Mouse (Mus musculus): ENCODE results near the gene Stn1. TPM values are rescaled to one million over a fixed set of nuclear protein-coding genes. Genes with fewer than 3 reads are reported as not detected.

The Stn1 gene
- total RNA-seq, 4 experiments from 2014 or later: 19.3 to 22.2 (median 20.0) TPM

DNA sequence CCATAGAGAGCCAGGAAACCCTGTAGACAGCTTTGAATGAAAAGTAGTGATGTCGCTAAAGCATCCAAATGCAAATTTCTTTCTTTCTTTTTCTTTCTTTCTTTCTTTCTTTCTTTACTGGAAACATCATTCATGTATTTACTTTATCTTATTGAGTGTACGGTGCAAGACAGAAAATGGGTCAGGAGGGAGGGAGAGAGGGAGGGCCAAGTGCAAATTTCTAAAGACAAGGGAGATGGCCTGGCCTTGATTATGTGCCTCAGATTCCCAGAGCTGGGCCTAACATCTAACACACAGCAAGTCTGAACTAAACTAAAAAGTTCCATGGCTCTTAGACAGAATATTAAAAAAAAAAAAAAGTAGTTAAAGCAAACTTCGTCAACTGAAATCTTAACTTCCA, 63.9 kb downstream of the Stn1 start:
- DNase-seq (ENCODE audit: low spot score): no peak

DNA sequence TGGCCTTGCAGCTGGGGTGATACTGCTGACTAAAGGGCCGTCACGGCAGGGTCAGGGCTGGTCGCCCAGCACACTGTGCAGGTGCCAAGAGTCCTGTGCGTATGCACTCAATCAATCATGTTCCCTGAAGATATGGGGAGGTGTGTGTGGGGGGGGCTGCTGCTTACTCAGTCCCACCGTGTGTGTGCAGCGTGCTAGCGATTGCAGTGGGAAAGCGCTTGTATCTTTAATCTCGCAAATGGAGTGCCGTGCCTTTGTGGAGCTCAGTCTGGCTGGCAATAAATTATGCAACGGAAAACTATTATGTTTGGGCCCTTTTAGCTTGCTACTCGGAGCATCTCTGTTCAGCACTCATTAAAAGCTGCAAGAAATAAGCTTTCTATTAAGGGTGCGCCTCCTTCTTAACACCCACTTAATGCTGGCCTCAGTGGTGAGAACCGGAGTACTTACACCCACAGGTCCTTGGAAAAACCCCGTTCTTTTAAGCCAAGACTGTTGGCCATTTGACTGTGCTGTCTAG, 64.4 kb downstream of the Stn1 start:
- DNase-seq (ENCODE audit: low spot score): no peak

DNA sequence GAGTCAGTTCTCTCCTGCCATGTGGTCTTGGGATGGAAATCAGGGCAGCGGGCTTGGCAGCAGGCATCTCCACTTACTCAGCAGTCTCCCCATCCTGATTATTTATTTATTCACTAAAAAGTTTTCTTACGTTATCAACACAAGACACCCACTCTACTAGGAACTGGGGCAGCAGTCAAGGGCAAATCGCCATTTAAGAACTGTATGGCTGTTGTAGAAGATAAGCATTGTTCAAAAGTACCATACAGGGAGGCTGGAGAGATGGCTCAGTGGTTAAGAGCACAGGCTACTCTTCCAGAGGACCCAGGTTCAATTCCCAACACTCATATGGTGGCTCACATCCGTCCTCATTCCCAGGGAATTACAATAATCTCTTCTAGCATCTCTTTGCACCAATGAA, 65.5 kb downstream of the Stn1 start:
- no peak for DNase-seq (ENCODE audit: low spot score)

DNA sequence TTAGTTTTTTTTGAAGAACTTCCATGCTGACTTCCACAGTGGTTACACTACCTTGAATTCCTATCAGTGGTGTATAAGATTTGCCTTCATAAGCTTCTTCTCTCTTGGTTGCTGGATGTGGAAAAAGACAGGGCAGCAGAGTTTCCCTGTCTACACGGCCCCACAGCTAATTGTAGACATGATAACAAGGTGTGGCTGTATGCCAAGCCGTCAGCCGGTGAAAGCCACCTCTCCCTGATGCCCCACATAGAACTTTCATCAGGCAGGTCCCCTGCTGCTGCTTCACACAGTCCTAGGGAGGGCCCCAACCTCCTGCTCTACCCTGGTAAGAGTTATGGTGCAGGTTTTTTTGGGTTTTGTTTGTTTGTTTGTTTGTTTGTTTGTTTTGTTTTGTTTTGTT, 68.6 kb downstream of the Stn1 start:
- no peak for DNase-seq (ENCODE audit: low spot score)

DNA sequence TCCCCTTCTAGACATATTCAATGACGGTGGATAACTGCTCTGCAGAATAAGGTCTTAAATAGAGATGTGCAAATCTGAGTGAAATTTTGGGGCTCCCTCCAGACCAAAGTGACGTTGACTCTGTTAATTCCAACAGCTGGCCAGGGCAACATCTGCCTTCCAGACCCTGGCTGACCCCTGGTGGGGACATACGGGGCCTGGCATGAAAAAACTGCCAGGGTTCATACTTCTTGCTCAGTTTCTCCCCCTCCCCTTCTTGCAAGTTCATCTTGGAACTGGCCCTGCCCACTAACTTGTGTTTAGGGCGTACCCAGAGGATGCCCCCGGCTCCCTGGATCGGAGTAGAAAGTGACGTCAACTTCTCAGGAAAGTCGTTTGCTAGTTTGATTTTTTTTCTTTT, 70.5 kb downstream of the Stn1 start:
- no peak for DNase-seq (ENCODE audit: low spot score)

DNA sequence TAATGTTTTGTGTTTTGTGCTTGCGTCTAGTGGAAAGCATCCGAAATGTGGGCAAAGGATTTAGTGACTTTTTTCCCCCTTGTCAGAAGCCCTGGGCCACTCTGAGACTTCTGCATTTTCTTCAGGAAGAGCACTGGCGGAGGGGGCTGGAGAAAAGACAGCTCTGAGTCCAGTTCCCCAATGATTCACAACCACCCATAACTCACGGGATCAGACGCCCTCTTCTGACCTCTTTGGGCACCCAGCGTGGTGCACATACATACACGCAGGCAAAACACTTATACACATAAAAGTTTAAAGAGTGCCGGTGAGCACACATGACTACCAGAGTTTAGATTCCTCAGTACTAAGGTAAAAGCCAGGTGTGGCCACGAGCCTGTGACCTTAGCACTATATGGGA, 71.8 kb downstream of the Stn1 start:
- DNase-seq (ENCODE audit: low spot score): no peak

DNA sequence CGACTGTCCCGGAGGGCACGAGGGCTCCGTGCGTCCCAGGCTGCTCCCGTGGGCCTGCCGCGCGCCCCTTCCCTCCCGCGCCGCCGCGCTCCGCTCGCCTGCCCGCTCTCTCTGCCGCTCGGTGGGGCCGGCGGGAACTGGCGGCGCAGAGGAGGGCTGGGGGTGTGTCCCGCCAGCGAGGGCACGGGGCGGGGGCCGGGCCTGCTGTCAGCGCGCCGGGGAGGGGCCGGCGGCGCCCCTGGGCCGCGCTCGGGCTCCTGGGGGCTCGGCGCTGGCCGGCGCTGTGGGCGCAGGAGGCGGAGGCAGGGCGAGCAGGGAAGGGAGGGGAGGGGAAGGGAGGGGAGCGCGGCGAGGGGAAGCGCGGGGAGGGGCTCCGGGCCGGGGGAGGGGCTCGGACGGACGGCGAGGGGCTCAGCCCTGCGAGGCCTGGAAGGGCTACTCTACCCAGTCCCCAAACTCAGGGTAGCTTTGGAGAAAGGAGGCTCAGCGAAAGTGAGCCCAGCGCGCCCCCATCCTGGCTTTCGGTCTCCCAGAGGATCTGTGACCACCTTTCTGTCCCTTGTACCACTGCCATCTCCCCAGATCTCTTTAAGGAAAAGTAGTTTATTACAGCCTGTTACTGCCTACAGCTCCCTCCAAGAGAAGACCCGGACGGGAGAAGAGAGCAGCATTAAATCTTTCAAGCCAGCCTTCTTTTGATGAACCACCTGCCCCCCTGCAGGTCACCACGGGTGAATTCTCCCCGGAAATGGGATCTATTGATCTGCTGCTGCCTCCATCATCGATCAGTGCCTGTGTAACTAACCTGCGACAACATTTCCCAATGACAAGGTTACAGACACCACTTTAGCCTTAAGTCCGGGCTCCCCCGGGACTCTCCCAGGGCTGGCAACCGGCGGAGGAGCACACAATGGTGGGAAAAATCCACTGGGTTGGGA, 72.7 kb downstream of the Stn1 start, which contains the start of gene Sh3pxd2a:
Sh3pxd2a (minus strand) TSS at position 98 of the 938 bp plus-strand sequence.
- no peak for DNase-seq (ENCODE audit: low spot score)

DNA sequence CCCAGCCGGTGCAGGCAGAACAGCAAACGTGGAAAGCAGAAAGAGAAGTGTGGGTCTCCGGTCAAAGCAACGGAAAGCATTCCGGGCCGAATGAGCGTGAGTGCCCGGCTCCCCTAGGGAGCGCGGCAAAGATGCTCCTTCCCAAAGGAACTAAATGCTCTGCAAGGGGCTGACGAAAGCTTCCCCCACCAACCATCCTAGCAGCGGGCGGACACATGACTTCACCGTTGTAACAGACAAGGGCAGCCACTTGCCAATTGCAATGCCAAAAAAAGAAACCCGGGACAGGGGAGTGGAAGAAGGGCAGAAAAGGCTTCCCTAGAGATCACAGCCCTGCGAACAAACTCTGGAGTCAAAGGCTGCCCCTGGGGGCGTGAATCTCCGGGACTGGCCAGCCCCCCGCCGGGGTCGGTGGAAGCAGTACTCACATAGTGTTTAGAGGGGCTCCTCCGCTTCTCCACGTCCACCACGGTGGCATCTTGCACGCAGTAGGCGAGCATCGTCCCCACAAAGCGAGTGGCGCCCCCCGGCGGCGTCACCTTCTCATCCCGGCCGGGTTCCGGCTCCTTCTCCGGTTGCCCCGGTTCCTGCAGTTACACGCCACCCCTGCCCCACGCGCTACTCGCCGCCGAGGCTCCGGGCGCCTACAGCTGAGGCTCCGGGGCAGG, 73.5 kb downstream of the Stn1 start:
- peak; percentile 88 for DNase-seq (ENCODE audit: low spot score)

DNA sequence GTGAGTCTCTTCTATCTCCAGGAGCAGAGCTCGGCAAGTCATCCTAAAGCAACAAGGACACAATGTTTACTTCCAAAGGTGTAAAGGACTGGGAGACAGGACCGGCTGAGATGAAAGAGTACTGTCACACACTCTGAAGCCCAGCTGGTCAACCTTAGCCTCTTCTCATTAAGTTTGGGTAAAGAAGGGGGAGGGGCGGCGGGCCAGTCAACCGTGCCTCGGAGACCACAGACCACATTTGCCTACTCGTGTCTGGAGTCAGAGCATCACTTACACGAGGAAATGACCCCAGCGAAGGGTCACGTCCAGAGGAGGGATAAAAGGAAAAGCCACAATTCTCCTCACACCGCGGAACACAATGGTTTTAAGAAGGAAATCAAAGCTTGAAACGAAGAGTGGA, 74.1 kb downstream of the Stn1 start:
- DNase-seq (ENCODE audit: low spot score): no peak

DNA sequence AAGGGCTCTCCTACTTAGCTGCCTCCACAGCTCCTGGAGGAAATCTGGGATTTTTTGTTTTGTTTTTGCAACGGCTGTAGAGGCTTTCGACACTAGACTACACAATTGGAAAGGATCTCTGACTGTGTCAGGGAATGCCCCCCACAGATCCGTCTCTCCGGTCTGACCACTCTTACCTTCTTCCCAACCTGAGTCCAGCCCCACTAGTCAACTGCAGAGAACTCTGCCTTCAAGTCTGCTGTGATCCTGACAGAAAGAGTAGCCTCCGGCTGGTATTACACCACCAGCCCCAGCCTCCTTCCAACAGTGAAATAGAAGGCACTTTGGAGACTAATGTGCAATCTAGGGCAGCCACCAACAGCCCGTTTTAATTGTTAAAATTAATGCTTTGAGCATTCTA, 74.6 kb downstream of the Stn1 start:
- no peak for DNase-seq (ENCODE audit: low spot score)

DNA sequence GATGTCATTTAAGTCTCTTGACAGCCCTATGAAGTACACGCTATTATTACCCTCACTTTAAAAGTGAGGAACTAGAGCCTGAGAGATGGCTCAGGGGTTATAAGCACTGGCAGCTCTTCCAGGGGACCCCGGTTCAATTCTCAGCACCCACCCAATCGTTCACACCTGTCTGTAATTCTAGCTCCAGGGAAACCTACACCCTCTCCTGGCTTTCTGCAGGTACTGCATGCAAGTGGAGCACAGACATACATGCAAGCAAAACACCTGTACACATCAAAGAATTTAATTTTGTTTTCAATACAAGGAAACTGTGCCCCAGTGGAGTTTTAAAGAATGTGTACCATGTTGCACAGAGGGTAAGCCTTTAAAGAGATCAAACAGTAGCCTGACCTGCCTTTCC, 75.5 kb downstream of the Stn1 start:
- no peak for DNase-seq (ENCODE audit: low spot score)

DNA sequence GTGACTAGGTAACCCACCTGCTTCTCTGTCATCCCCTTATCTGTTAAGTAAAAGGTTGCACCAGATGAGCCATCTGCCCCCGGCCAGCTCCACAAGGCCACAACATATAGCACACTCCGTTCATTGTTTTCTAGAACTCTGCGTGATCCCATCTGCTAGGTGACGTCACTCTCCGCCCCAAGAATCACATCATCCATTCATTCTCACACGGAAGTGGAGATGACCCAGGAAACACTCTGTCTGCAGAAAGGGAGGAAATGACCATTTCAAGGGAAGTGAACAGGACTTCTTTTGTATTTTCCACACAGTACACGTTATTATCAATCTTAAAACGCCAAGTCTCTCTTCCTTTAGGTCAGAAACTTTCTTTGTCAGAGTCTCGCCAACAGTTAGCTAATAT, 75.9 kb downstream of the Stn1 start:
- DNase-seq (ENCODE audit: low spot score): no peak

DNA sequence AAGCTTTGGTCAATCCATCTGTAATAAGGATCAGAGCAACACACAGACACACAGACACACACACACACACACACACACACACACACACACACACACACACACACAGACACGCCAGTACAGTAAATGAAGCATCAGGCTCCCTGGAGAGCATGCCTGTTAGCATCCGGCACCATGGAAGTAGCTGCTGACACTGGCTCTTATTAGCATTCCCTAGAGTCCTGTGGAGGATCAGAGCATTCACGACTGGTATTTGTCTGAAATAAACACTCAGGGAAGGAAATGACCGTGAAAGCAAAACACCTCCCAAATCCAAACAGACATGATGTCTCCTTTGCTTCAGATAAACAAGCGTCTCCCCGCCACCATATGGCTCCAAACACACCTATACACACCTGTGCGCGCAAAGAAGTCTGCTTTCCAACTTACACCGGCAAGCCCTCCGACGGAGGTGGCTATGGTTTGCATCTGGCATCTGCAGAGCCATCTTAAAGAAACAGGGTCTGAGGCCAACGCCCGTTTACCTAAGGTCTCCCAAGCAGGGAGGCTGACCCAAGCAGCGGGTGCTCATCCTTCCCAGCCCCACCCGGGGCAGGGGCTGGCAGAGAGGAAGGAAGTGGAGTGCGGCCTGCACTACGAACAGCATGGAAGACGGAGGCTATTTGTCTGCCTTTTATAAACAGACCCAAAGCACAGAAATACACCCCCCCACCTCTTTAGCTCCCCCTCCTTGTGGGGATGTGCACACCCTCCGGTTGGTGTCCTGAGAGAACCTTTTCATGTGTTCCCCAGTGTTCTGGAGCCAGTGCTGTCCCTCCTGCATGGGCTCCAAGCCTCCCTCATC, 77.0 kb downstream of the Stn1 start:
- no peak for DNase-seq (ENCODE audit: low spot score)

DNA sequence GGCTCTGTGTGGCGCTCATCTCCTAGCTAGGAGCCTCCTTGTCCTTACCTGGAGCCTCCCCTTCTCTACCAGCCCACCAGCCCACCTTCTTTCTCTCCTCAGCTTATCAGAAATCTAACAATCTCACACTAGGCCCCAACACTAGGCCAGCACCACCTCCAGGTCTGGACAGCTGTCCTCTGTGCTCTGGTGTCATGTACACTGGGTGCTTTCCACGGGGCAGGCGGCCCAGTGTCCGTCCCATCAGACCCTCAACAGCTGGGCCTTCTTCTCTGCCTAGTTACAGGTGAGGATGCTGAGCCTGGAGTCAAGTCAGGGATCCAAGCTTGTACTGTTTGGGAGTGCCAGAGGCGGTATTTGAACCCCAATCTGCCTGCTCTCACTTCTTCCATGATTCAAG, 78.1 kb downstream of the Stn1 start:
- DNase-seq (ENCODE audit: low spot score): no peak

DNA sequence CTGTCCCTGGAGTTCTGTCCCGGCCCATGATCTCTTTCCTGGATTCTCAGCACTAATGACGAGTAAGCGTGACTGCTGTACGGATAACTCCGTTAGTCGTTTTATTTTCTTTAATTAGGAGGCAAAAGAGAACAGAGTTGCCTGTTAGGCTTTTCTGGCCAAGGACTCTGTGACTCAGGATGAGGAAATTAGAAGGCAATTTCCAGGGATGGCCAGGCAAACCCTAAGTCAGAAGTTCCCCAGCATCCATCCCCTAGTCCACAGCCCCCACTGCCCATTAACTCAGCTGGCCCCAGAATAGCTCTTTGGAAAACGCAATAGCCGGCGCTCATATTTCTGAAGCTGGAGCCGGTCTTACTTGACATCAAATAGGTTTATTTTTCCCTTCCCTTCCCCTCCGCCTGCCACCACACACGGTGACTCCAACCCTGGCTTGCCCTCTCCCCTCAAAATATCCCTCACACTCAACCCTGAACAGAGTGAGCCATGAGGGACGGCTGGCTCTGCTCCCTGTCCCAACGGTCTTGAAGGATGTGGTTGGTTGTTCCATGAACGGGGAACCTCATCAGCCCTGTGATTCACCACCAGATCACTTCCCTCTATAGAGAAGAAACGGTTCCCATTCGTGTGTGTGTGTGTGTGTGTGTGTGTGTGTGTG, 78.7 kb downstream of the Stn1 start:
- no peak for DNase-seq (ENCODE audit: low spot score)

DNA sequence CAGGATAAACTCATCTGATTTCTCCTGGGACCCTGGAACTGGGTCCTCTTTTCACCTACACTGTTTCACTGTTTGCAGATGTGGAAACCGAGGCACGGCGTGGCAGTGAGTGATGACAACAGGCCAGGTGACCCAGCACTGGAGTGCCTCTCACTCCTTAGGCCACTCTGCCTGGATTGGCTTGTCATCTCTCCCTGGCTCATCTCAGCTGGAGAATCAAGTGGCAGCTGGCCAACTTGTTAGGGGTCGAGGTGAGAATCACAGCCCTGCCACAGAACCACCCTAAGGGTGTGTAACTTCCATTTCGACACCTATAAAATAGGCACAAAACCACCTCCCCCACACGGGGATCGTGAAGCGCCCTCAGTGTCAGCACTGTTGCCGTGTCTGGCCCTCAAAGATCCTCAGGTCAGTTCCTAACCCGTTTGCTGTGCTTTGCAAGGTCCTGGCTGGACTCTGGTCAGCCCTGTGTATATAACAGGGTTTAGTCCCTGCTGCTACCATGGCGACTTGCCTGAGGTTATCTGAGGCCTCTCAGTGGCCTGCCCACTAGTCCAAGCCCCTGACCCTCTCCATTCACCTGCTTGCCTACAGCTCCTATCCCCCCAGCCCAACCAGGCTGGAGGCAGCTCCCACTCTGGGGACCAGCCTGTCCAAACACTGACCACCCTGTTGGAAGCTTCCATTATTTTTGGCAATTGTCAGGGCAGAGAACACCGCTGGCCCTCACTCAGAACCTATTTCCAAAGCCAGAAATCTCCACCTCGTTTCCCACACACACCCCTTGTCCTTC, 79.4 kb downstream of the Stn1 start:
- DNase-seq (ENCODE audit: low spot score): peak; percentile 84

DNA sequence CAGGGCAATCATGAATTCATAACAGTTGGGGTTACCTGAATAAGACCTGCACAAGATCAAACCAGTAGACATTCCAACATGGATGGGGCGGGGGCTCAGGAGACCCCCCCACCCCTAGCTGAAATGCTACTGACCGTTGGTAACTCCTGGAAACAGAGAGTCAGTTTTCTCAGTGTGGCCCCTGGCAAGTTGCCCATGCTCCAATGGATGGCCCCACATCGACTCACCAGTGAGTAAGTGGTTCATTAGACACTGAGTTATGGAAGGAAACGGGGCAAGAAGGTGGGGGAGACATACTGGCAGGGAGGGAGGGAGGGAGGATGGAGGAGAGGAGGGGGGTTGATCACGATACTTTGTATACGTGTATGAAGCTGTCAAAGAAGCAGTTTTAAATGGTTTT, 81.3 kb downstream of the Stn1 start:
- no peak for DNase-seq (ENCODE audit: low spot score)

DNA sequence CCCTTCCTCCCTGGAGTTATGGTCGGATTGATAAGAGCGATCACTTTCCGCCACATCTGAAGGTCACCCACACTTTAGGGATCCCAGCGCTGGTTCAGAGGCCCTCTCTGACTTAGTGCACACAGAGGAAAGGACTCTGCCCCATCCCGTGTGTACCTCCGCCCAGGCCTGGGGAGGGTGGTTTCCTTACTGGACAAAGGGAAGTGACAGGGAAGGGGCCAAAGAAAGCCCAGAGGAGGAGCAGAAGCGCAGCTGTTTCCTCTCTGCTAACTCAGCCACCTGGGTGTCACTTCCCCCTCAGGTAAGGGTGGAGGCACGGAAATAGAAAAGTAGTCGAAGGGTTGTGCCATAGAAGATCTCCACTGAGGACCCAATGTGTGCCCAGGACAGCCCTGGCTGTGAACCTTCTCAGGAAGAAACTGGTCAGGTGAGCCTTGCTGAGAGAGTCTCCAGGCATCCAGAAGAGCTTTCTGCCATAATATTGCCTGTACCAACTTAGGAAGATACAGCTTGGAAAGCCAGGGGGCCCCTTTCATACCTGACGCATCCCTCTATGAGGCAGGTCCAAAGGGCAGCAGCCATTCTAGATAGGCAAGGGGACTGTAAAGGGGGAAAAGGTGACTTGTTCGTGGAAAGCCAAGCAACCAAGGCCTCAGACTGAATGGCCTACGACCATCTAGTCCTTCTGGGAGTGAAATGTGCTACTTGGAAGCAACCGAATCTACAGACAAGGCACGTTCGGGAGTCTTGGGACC, 82.1 kb downstream of the Stn1 start:
- peak; percentile 71 for DNase-seq (ENCODE audit: low spot score)

DNA sequence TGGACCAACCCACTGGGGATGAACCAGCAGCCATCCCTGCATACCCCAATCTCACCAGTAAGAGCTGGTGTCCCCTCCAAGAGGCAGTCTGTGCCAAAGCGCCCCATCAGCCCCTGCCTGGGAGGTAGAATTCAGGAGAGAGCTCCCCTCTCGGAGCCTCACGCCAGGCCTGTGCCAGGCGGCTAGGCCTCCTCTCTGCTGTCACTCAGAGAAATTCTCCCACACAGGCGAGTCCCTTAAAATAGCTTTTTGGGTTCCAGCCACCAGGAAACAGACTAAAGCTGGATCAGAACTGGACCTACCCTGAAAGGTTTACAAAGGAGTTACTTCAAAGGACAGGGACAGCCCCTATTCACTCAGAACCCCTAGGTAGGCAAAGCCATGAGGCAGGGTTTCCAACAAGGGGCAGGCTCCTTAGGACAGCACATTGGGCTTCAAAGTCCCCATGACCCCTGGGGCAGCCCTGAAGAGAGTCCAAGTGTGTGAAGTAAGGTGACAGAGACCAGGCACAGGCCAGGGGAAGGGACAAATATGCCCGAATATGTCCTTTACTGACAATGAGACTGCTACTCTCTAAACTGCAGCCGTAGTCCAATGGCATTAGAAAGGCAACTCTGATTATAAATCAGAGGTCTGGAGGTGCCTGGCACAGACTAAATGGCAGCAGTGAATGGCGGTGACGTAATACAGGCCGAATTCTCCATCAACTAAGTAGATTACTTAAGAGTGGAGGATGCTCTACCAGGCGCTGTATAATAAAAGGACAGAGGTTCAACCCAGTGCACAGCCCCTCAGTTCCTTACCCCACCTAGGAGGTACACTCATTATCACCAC, 82.9 kb downstream of the Stn1 start:
- peak; percentile 81 for DNase-seq (ENCODE audit: low spot score)

Data from heart, adult 8-10 months (tissue).